Mouse (Mus musculus) lung, adult 2 months (tissue): ENCODE measurements around the gene Adora2a. TPM values are rescaled to one million over a fixed set of nuclear protein-coding genes. Genes with fewer than 3 reads are reported as not detected.
"Not testable (repeated sequence)": the region's sequence is repeated elsewhere in the genome, so short reads cannot be mapped to it uniquely, and the experiment has no call there.

Experiments
- DNase-seq: peaks from one replicate; pipeline ENCODE4 v3.0.0; 2022
- H3K4me1 ChIP-seq: fragments of 200-500 bp; 2 replicates; pipeline ENCODE4 v1.6.1; 2011; ENCODE audit warnings: low read length; ENCODE audit not compliant: control insufficient read depth, insufficient read depth
- H3K4me3 ChIP-seq: fragments of 200-500 bp; replicated peaks from 2 replicates; pipeline ENCODE3; 2011; ENCODE audit warnings: low read depth, mild to moderate bottlenecking, control low read depth, low read length; ENCODE audit errors: extremely low read depth
- CTCF ChIP-seq: fragments of 200-500 bp; IDR thresholded peaks from 2 replicates; pipeline ENCODE4 v1.5.1; 2011; ENCODE audit warnings: mild to moderate bottlenecking, low read length, control low read depth; ENCODE audit not compliant: insufficient read depth
- POLR2A ChIP-seq: fragments of 200-500 bp; IDR thresholded peaks from 2 replicates; pipeline ENCODE4 v1.6.1; 2011; ENCODE audit warnings: low read depth, mild to moderate bottlenecking, control low read depth, low read length, borderline replicate concordance; ENCODE audit errors: extremely low read depth
- WGBS: fragments of 180-500 bp; shearing (Covaris S2); methylation state at CpG from one replicate; pipeline ENCODE4 v1.1.7; 2018; 5-methylcytosine and 5-hydroxymethylcytosine counted together
- polyA plus RNA-seq: library from polyadenylated mRNA; depleted of rRNA; stranded (reverse); fragments of >200 nt; gene quantifications from 2 replicates; pipeline ENCODE4 v1.2.3, GENCODE M21; 2012; rRNA removed

Gene Adora2a
- polyA plus RNA-seq = 12.3 and 13.3 TPM in 2 replicates

- 0% methylated on average over 4 of the region's 4 CpGs for WGBS
- peaks cover 8% of the 10 kb centered on the region for H3K4me1 ChIP-seq
- H3K4me3 ChIP-seq = peak within 1 kb of the TSS; percentile 71
- no peak for DNase-seq
- no peak for TF ChIP-seq POLR2A
- no peak for TF ChIP-seq CTCF
Measured at GRCm38 (mm10) chr10:75316872-75316907, at the start of gene Adora2a. TSS of gene Adora2a (plus strand) at chr10:75316877.

DNA sequence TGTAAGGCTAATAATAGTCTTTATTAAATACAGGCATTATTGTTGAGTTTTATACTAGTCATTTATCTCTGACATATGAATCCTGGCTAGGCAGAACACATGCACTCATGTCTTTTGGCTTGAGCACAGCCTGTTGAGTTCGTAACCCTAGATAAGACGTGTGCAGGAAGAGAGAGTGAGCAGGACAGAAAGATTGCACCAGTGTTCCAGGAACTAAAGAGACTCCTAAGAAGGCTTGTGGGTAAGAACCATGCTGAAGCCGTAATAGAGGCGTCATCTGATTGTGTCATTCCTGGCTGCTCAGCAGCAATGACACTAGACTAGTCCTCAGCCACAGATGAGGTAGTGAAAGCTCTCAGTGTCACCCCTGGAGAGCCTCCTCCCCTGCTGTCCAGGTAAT lies 43.7 kb upstream of the Adora2a start:
- no peak for DNase-seq
- 70% methylated on average over 4 of the region's 4 CpGs for WGBS
- Histone ChIP-seq H3K4me1 (no peaks in the 10 kb centered on the region), H3K4me3 (no peak overlapping the region)
- no peak for TF ChIP-seq POLR2A
- TF ChIP-seq CTCF = no peak

DNA sequence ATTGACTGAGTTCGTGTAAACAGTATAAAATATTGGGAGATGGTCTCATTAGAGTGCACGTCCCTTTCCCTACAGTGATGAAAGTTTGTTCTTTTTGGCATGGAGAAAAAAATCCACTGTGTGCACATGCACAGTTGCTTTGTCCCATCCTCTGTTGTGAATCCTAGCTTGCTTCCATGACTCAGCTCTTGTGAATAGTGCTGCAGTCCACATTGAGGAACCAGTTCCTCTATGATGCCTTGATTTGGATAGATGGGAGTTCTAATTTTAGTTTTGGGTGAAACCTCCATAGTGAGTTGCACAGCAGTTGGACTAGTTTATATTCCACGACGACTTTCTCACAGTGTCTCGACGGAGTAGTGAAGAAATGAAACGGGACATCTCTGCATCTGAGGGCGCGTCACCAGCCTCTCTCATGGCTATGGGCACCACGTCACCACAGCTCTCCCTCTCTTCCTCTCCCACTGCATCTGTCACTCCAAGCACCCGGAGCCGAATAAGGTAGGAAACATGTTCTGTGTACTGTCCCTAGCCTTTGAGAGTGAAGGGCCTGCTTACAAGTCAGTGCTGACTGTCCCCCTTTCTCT lies 40.2 kb upstream of the Adora2a start:
- no peak overlapping the region for H3K4me3 ChIP-seq
- no peaks in the 10 kb centered on the region for H3K4me1 ChIP-seq
- 81% methylated on average over 12 of the region's 12 CpGs for WGBS
- no peak for DNase-seq
- TF ChIP-seq CTCF (no peak), POLR2A (no peak)

DNA sequence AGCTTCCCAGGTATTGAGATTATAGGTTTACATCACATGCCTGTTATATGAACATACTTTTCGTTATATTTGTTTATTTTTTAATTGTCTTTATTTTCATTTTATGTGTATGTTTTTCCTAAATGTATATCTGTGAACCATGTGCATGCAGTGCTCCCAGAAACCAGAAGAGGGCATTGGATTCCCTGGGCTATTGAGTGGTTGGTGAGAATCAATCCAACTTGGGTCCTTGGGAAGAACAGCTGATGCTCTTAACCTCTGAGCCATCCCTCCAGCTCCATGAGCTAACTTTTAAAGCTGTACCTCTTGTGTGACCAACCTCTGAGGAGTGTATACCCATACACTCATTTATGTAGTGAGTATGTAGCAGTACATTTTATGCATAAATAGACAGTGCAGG lies 39.2 kb upstream of the Adora2a start:
- Histone ChIP-seq H3K4me3 (no peak overlapping the region), H3K4me1 (no peaks in the 10 kb centered on the region)
- 70% methylated on average over 1 of the region's 1 CpGs for WGBS
- DNase-seq = no peak
- no peak for TF ChIP-seq POLR2A
- 0 out of 2 replicates have a peak, but pooled peaks have one; percentile 13 for TF ChIP-seq CTCF

GRCm38 (mm10) chr10:75282648-75283047 lies 34.0 kb upstream of the Adora2a start:
- 72% methylated on average over 5 of the region's 5 CpGs for WGBS
- no peak for DNase-seq
- TF ChIP-seq POLR2A (no peak), CTCF (no peak)
- no peaks in the 10 kb centered on the region for H3K4me1 ChIP-seq
- no peak overlapping the region for H3K4me3 ChIP-seq

- WGBS = 94% methylated on average over 3 of the region's 3 CpGs
- DNase-seq = no peak
- Histone ChIP-seq H3K4me1 (no peaks in the 10 kb centered on the region; the same call in 1 of the 2 replicates), H3K4me3 (no peak overlapping the region)
- TF ChIP-seq CTCF = no peak
- no peak for TF ChIP-seq POLR2A
Measured at GRCm38 (mm10) chr10:75283821-75284220, 32.9 kb upstream of the Adora2a start.

GRCm38 (mm10) chr10:75288579-75288978 lies 28.1 kb upstream of the Adora2a start:
- DNase-seq = no peak
- H3K4me1 ChIP-seq = peaks cover 6% of the 10 kb centered on the region
- no peak overlapping the region for H3K4me3 ChIP-seq
- WGBS = 63% methylated on average over 7 of the region's 7 CpGs
- no peak for TF ChIP-seq POLR2A
- no peak for TF ChIP-seq CTCF

DNA sequence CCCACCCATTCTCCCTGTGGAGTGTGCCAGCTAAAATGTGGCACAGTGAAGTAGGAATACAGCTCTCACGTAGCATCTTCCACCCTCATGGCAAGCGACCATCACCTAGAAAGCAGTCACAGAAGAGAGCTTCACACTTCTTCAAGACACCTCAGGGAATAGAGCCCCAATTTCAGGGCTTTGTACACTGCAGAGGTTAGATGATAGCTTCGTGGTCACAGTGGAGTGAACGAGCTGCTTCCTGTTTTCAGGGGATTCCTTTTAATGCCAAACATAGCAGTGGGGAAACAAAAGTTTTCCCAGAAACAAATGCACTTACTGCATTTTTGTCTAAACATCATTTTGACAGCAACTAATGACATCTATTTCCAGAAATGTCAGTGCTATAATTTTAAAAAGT lies 27.3 kb upstream of the Adora2a start:
- TF ChIP-seq CTCF (no peak), POLR2A (no peak)
- DNase-seq = no peak
- peaks cover 6% of the 10 kb centered on the region for H3K4me1 ChIP-seq
- H3K4me3 ChIP-seq = no peak overlapping the region
- WGBS = 37% methylated on average over 4 of the region's 4 CpGs

- TF ChIP-seq POLR2A (no peak), CTCF (no peak)
- no peak for DNase-seq
- no peak overlapping the region for H3K4me3 ChIP-seq
- 84% methylated on average over 5 of the region's 5 CpGs for WGBS
- peaks cover 9% of the 10 kb centered on the region for H3K4me1 ChIP-seq
Measured at GRCm38 (mm10) chr10:75290650-75291049, 26.0 kb upstream of the Adora2a start.

GRCm38 (mm10) chr10:75291338-75291737 lies 25.3 kb upstream of the Adora2a start:
- peaks cover 9% of the 10 kb centered on the region for H3K4me1 ChIP-seq
- no peak for DNase-seq
- H3K4me3 ChIP-seq = no peak overlapping the region
- WGBS = 71% methylated on average over 1 of the region's 1 CpGs
- TF ChIP-seq CTCF = no peak
- TF ChIP-seq POLR2A = no peak

DNA sequence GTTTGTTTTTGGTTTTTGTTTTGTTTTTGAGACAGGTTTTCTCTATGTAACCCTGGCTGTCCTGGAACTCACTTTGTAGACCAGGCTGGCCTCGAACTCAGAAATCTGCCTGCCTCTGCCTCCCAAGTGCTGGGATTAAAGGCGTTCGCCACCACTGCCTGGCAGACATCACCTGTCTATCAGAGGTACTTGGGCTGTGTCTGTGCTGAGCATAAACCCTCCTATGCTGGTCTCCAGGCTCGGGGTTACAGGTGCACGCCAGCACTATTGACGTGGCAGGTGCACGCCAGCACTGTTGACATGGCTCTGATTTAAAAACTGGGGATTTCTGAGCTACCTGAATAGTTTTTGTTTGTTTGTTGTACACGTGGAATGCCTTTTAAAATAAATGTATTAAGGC lies 24.5 kb upstream of the Adora2a start:
- DNase-seq = not testable (repeated sequence)
- WGBS = 92% methylated on average over 8 of the region's 8 CpGs

GRCm38 (mm10) chr10:75293288-75293687 lies 23.4 kb upstream of the Adora2a start:
- Histone ChIP-seq H3K4me1 (peaks cover 9% of the 10 kb centered on the region), H3K4me3 (no peak overlapping the region)
- no peak for DNase-seq
- WGBS = 55% methylated on average over 3 of the region's 3 CpGs
- TF ChIP-seq POLR2A = no peak
- no peak for TF ChIP-seq CTCF

More for the DNA sequence above, 24.5 kb upstream of the Adora2a start:
- not testable (repeated sequence) for H3K4me3 ChIP-seq, H3K4me1 ChIP-seq
